Mouse (Mus musculus): ENCODE measurements around the gene Gm19345. TPM values are rescaled to one million over a fixed set of nuclear protein-coding genes. Genes with fewer than 3 reads are reported as not detected.
A peak's percentile ranks its signal among the peaks of the same experiment; 100 is the strongest.

Gm19345 gene
- 0.39 TPM in 1 of 2 replicates, not detected in the other for polyA plus RNA-seq (2015; fragmentation: Nextera tagmentation; extraction: Ambion mirVana)

- 4% methylated on average over 33 of the region's 33 CpGs for WGBS
- peak within 1 kb of the TSS; percentile 49 for H3K4me2 ChIP-seq
- H3K4me3 ChIP-seq (replicated peaks), result peak within 1 kb of the TSS; percentile 20
- no peak within 1 kb of the TSS for H3K9ac ChIP-seq
- peaks cover 15% of the 10 kb centered on the region for H3K27me3 ChIP-seq (replicated peaks)
- H3K27ac ChIP-seq, result no peak within 1 kb of the TSS
- peak; percentile 53 for ATAC-seq (ENCODE audit: insufficient read depth, low FRiP score, low read depth)
- no peaks in the 10 kb centered on the region for H3K36me3 ChIP-seq
- H3K9me3 ChIP-seq, result no peaks in the 10 kb centered on the region
- H3K4me1 ChIP-seq, result peaks cover 10% of the 10 kb centered on the region
Observed at GRCm38 (mm10) chr7:19851858-19852570, at the start of gene Gm19345. TSS of gene Gm19345 (plus strand) at chr7:19852003.

- Histone ChIP-seq H3K27me3 (replicated peaks) (no peaks in the 10 kb centered on the region), H3K27ac (no peak overlapping the region), H3K4me2 (no peak overlapping the region), H3K4me1 (no peaks in the 10 kb centered on the region), H3K9me3 (no peaks in the 10 kb centered on the region), H3K36me3 (no peaks in the 10 kb centered on the region; the same call in 1 of the 2 replicates), H3K4me3 (replicated peaks) (no peak overlapping the region), H3K9ac (no peak overlapping the region)
- no peak for ATAC-seq (ENCODE audit: insufficient read depth, low FRiP score, low read depth)
- 22% methylated on average over 7 of the region's 7 CpGs for WGBS
Observed at GRCm38 (mm10) chr7:19802995-19803394, 48.8 kb upstream of the Gm19345 start.

- H3K4me3 ChIP-seq (replicated peaks), result no peak overlapping the region
- no peak overlapping the region for H3K4me2 ChIP-seq
- H3K36me3 ChIP-seq, result no peaks in the 10 kb centered on the region; the same call in 1 of the 2 replicates
- no peak overlapping the region for H3K27ac ChIP-seq
- no peak for ATAC-seq (ENCODE audit: insufficient read depth, low FRiP score, low read depth)
- H3K9me3 ChIP-seq, result no peaks in the 10 kb centered on the region
- H3K4me1 ChIP-seq, result peaks cover 7% of the 10 kb centered on the region; the same call in 1 of the 2 replicates
- H3K27me3 ChIP-seq (replicated peaks), result peaks cover 11% of the 10 kb centered on the region; the same call in 1 of the 2 replicates
- 82% methylated on average over 8 of the region's 8 CpGs for WGBS
- H3K9ac ChIP-seq, result no peak overlapping the region
Observed at GRCm38 (mm10) chr7:19806356-19806969, 45.3 kb upstream of the Gm19345 start.

GRCm38 (mm10) chr7:19809369-19809768 lies 42.4 kb upstream of the Gm19345 start:
- ATAC-seq (ENCODE audit: insufficient read depth, low FRiP score, low read depth), result no peak
- H3K27ac ChIP-seq, result no peak overlapping the region
- H3K9ac ChIP-seq, result no peak overlapping the region
- peak overlapping the region; percentile 35; the same call in 1 of the 2 replicates for H3K4me2 ChIP-seq
- H3K4me3 ChIP-seq (replicated peaks), result no peak overlapping the region
- H3K9me3 ChIP-seq, result no peaks in the 10 kb centered on the region
- H3K36me3 ChIP-seq, result no peaks in the 10 kb centered on the region; the same call in 1 of the 2 replicates
- H3K27me3 ChIP-seq (replicated peaks), result peaks cover 15% of the 10 kb centered on the region; the same call in 1 of the 2 replicates
- WGBS, result 20% methylated on average over 27 of the region's 27 CpGs
- H3K4me1 ChIP-seq, result peaks cover 7% of the 10 kb centered on the region; the same call in 1 of the 2 replicates

GRCm38 (mm10) chr7:19811114-19811513 lies 40.7 kb upstream of the Gm19345 start:
- H3K9ac ChIP-seq, result no peak overlapping the region
- peak overlapping the region; percentile 39 for H3K4me2 ChIP-seq
- ATAC-seq (ENCODE audit: insufficient read depth, low FRiP score, low read depth), result peak; percentile 23; the same call in 1 of the 2 replicates
- peaks cover 14% of the 10 kb centered on the region for H3K4me1 ChIP-seq
- H3K27me3 ChIP-seq (replicated peaks), result peaks cover 15% of the 10 kb centered on the region; the same call in 1 of the 2 replicates
- no peaks in the 10 kb centered on the region for H3K9me3 ChIP-seq
- no peaks in the 10 kb centered on the region for H3K36me3 ChIP-seq
- 8% methylated on average over 22 of the region's 22 CpGs for WGBS
- no peak overlapping the region for H3K27ac ChIP-seq
- H3K4me3 ChIP-seq (replicated peaks), result 0 out of 2 replicates have a peak overlapping the region, but pooled peaks have one; percentile 4

- WGBS, result 85% methylated on average over 4 of the region's 4 CpGs
- Histone ChIP-seq H3K9me3 (no peaks in the 10 kb centered on the region), H3K9ac (no peak overlapping the region), H3K27me3 (replicated peaks) (peaks cover 15% of the 10 kb centered on the region; the same call in 1 of the 2 replicates), H3K4me1 (peaks cover 34% of the 10 kb centered on the region), H3K27ac (no peak overlapping the region), H3K4me3 (replicated peaks) (no peak overlapping the region), H3K4me2 (no peak overlapping the region), H3K36me3 (no peaks in the 10 kb centered on the region)
- no peak for ATAC-seq (ENCODE audit: insufficient read depth, low FRiP score, low read depth)
Observed at GRCm38 (mm10) chr7:19813161-19813560, 38.6 kb upstream of the Gm19345 start.

- no peak overlapping the region for H3K27ac ChIP-seq
- no peak overlapping the region for H3K4me2 ChIP-seq
- H3K27me3 ChIP-seq (replicated peaks), result peaks cover 15% of the 10 kb centered on the region; the same call in 1 of the 2 replicates
- no peak overlapping the region for H3K4me3 ChIP-seq (replicated peaks)
- peaks cover 37% of the 10 kb centered on the region for H3K4me1 ChIP-seq
- H3K9me3 ChIP-seq, result no peaks in the 10 kb centered on the region
- no peaks in the 10 kb centered on the region for H3K36me3 ChIP-seq
- no peak for ATAC-seq (ENCODE audit: insufficient read depth, low FRiP score, low read depth)
- 72% methylated on average over 6 of the region's 6 CpGs for WGBS
- H3K9ac ChIP-seq, result no peak overlapping the region
Observed at GRCm38 (mm10) chr7:19813579-19814122, 38.2 kb upstream of the Gm19345 start.

- Histone ChIP-seq H3K27ac (peak overlapping the region; percentile 90), H3K9ac (0 out of 2 replicates have a peak overlapping the region, but pooled peaks have one; percentile 16), H3K4me3 (replicated peaks) (peak overlapping the region; percentile 43), H3K4me2 (peak overlapping the region; percentile 75), H3K4me1 (peaks cover 42% of the 10 kb centered on the region), H3K36me3 (no peaks in the 10 kb centered on the region), H3K27me3 (replicated peaks) (peaks cover 13% of the 10 kb centered on the region; the same call in 1 of the 2 replicates), H3K9me3 (no peaks in the 10 kb centered on the region)
- 35% methylated on average over 17 of the region's 17 CpGs for WGBS
- ATAC-seq (ENCODE audit: insufficient read depth, low FRiP score, low read depth), result peak; percentile 6; the same call in 1 of the 2 replicates
Observed at GRCm38 (mm10) chr7:19815296-19816223, 36.2 kb upstream of the Gm19345 start.

- peak overlapping the region; percentile 90 for H3K27ac ChIP-seq
- peak overlapping the region; percentile 43 for H3K4me3 ChIP-seq (replicated peaks)
- peak overlapping the region; percentile 16; the same call in 1 of the 2 replicates for H3K9ac ChIP-seq
- H3K4me1 ChIP-seq, result peaks cover 36% of the 10 kb centered on the region
- ATAC-seq (ENCODE audit: insufficient read depth, low FRiP score, low read depth), result peak; percentile 67
- H3K27me3 ChIP-seq (replicated peaks), result peaks cover 6% of the 10 kb centered on the region; the same call in 1 of the 2 replicates
- H3K36me3 ChIP-seq, result no peaks in the 10 kb centered on the region
- H3K9me3 ChIP-seq, result no peaks in the 10 kb centered on the region
- WGBS, result 2% methylated on average over 28 of the region's 28 CpGs
- H3K4me2 ChIP-seq, result peak overlapping the region; percentile 75
Observed at GRCm38 (mm10) chr7:19816224-19816771, 35.5 kb upstream of the Gm19345 start.

- peak; percentile 76 for ATAC-seq (ENCODE audit: insufficient read depth, low FRiP score, low read depth)
- H3K4me2 ChIP-seq, result peak overlapping the region; percentile 75
- no peak overlapping the region; the same call in 1 of the 2 replicates for H3K9ac ChIP-seq
- WGBS, result 4% methylated on average over 15 of the region's 15 CpGs
- H3K27ac ChIP-seq, result peak overlapping the region; percentile 90
- H3K9me3 ChIP-seq, result no peaks in the 10 kb centered on the region
- H3K4me3 ChIP-seq (replicated peaks), result peak overlapping the region; percentile 43
- H3K4me1 ChIP-seq, result peaks cover 44% of the 10 kb centered on the region
- no peaks in the 10 kb centered on the region for H3K36me3 ChIP-seq
- H3K27me3 ChIP-seq (replicated peaks), result no peaks in the 10 kb centered on the region
Observed at GRCm38 (mm10) chr7:19817382-19818105, 34.3 kb upstream of the Gm19345 start.

Data from stomach, embryonic 15.5 days (tissue).